In genomic region chr17:31321425-31321824, GRCm38 (mm10) we compare ENCODE assay signal across 10 mouse cellular contexts. TPM values are rescaled to one million over a fixed set of nuclear protein-coding genes. Genes with fewer than 3 reads are reported as not detected.
A peak's percentile ranks its signal among the peaks of the same experiment; 100 is the strongest.
DNase-seq lines count a peak whose midpoint lies in the region.
"Had no signal": no experiment of that assay in that cellular context is flagged by ENCODE, and none has a peak within 500 bp of the region (broad histone marks: within the 10 kb centered on the region; RNA-seq: fewer than 3 reads in every experiment).

No protein-coding gene starts in this region.

- H3K4me1 ChIP-seq in heart, embryonic 10.5 days = peaks cover 15% of the 10 kb centered on the region

- peaks cover 11% of the 10 kb centered on the region; the same call in 1 of the 2 replicates for H3K27me3 ChIP-seq in heart, embryonic 10.5 days (ENCODE audit: insufficient read depth, poor library complexity, severe bottlenecking)
- H3K27me3 ChIP-seq: liver, embryonic 12.5 days had no signal

- H3K27ac ChIP-seq in heart, embryonic 10.5 days = no peak overlapping the region
- H3K27ac ChIP-seq: hindbrain, embryonic 12.5 days; liver, embryonic 12.5 days had no signal

- H3K9me3 ChIP-seq in heart, embryonic 10.5 days = no peaks in the 10 kb centered on the region
- H3K9me3 ChIP-seq: hindbrain, embryonic 12.5 days; liver, embryonic 12.5 days had no signal

- H3K4me3 ChIP-seq in heart, embryonic 10.5 days = no peak overlapping the region
- H3K4me3 ChIP-seq: hindbrain, embryonic 12.5 days; liver, embryonic 12.5 days had no signal

- DNase-seq in heart, adult 8-10 months (ENCODE audit: low spot score) = peak; percentile 57
- no peak for DNase-seq in heart, embryonic 10.5 days (ENCODE audit: low spot score)
- peak; percentile 80 to 94 for DNase-seq in frontal cortex, postnatal 36 days (ENCODE audit: low spot score in 2 of 2)
- DNase-seq in layer of hippocampus, postnatal 10 days (ENCODE audit: low spot score in 2 of 2) = peak; percentile 63 to 71
- DNase-seq in skeletal muscle tissue, adult 2 months (ENCODE audit: low read depth, low spot score) = peak; percentile 77
- DNase-seq in embryo, embryonic 11 days = no peak
- no peak for DNase-seq in ovary, postnatal 10 days (ENCODE audit: low spot score)
- DNase-seq in thymus, postnatal 0 days (ENCODE audit: low spot score) = no peak

- no peaks in the 10 kb centered on the region for H3K36me3 ChIP-seq in heart, embryonic 10.5 days
- H3K36me3 ChIP-seq: liver, embryonic 12.5 days had no signal

- 74% methylated on average over 12 of the region's 12 CpGs for WGBS in heart, embryonic 10.5 days

RNA-seq across cellular contexts. Expression of gene Slc37a1, which starts 34.8 kb away (rescaled TPM):
- total RNA-seq in heart, adult 8-10 months (2022) = 10 to 100 TPM in 2 of 4 experiments, 1 to 10 TPM in 2; 7.9 to 11.9 (median 10.0) TPM
- polyA plus RNA-seq in heart, embryonic 10.5 days (2016; fragmentation: Nextera tagmentation; extraction: Ambion mirVana) = 3.9 and 4.8 TPM in 2 replicates
- 1 to 10 TPM; 6.4 to 6.6 TPM for total RNA-seq in layer of hippocampus, postnatal 10 days (2021)
- polyA plus RNA-seq in thymus, postnatal 0 days (2015; fragmentation: Nextera tagmentation; extraction: Ambion mirVana) = 12.8 and 14.1 TPM in 2 replicates

RNA-seq across cellular contexts. Expression of gene Rsph1, which starts 44.2 kb away (rescaled TPM):
- total RNA-seq in heart, adult 8-10 months (2022) = 1 to 10 TPM in 2 of 4 experiments, under 1 TPM in 2; 0.59 to 1.3 (median 0.91) TPM
- polyA plus RNA-seq in heart, embryonic 10.5 days (2016; fragmentation: Nextera tagmentation; extraction: Ambion mirVana) = 1.8 and 2.4 TPM in 2 replicates
- total RNA-seq in layer of hippocampus, postnatal 10 days (2021) = 10 to 100 TPM; 14.5 to 15.7 TPM
- polyA plus RNA-seq in thymus, postnatal 0 days (2015; fragmentation: Nextera tagmentation; extraction: Ambion mirVana) = 0.90 and 1.2 TPM in 2 replicates

Comparison
In these comparisons a context has a peak if more than half of its experiments do, and no peak if none do; other contexts are left out.
1. DNase-seq: peak in heart, adult 8-10 months (single experiment), frontal cortex, postnatal 36 days (2 of 2), layer of hippocampus, postnatal 10 days (2 of 2) and skeletal muscle tissue, adult 2 months (single experiment); none in heart, embryonic 10.5 days (single experiment), embryo, embryonic 11 days (single experiment), ovary, postnatal 10 days (single experiment) and thymus, postnatal 0 days (single experiment).
2. RNA of gene Rsph1, which starts 44.2 kb away (total RNA-seq): 14.5 to 15.7 TPM in layer of hippocampus, postnatal 10 days; 0.59 to 1.3 TPM in heart, adult 8-10 months; every median in the first group is over 4 times any median in the second.